Mouse (Mus musculus): ENCODE data around the gene Cux2.
"Not testable (repeated sequence)": the region's sequence is repeated elsewhere in the genome, so short reads cannot be mapped to it uniquely, and the experiment has no call there.

Gene Cux2

GRCm38 (mm10) chr5:121867963-121868362 is 181.9 kb downstream of the Cux2 start:
- DNase-seq (ENCODE audit: low spot score): no peak

GRCm38 (mm10) chr5:121864330-121864729 is 185.6 kb downstream of the Cux2 start:
- no peak for DNase-seq (ENCODE audit: low spot score)

- DNase-seq (ENCODE audit: low spot score): no peak
Measured at GRCm38 (mm10) chr5:121861964-121862363, 187.9 kb downstream of the Cux2 start.

GRCm38 (mm10) chr5:121858427-121858826 is 191.5 kb downstream of the Cux2 start:
- DNase-seq (ENCODE audit: low spot score): no peak

GRCm38 (mm10) chr5:121856740-121857139 is 193.2 kb downstream of the Cux2 start:
- no peak for DNase-seq (ENCODE audit: low spot score)

GRCm38 (mm10) chr5:121854768-121855167 is 195.1 kb downstream of the Cux2 start:
- no peak for DNase-seq (ENCODE audit: low spot score)

GRCm38 (mm10) chr5:121853368-121854051 is 196.4 kb downstream of the Cux2 start:
- no peak for DNase-seq (ENCODE audit: low spot score)

- DNase-seq (ENCODE audit: low spot score): no peak
Measured at GRCm38 (mm10) chr5:121849478-121850349, 200.2 kb downstream of the Cux2 start.

GRCm38 (mm10) chr5:121848743-121849142 is 201.2 kb downstream of the Cux2 start, which contains the start of gene Pheta1:
TSS of gene Pheta1 (plus strand) at chr5:121848984.
- peak; percentile 90 for DNase-seq (ENCODE audit: low spot score)

GRCm38 (mm10) chr5:121848035-121848519 is 201.8 kb downstream of the Cux2 start:
- peak; percentile 77 for DNase-seq (ENCODE audit: low spot score)

GRCm38 (mm10) chr5:121847269-121847668 is 202.6 kb downstream of the Cux2 start:
- not testable (repeated sequence) for DNase-seq (ENCODE audit: low spot score)

- no peak for DNase-seq (ENCODE audit: low spot score)
Measured at GRCm38 (mm10) chr5:121846322-121846721, 203.6 kb downstream of the Cux2 start.

- DNase-seq (ENCODE audit: low spot score): no peak
Measured at GRCm38 (mm10) chr5:121845361-121845760, 204.5 kb downstream of the Cux2 start.

GRCm38 (mm10) chr5:121843138-121843905 is 206.6 kb downstream of the Cux2 start:
- DNase-seq (ENCODE audit: low spot score): no peak

- peak; percentile 84 for DNase-seq (ENCODE audit: low spot score)
Measured at GRCm38 (mm10) chr5:121842665-121843118, 207.2 kb downstream of the Cux2 start.

GRCm38 (mm10) chr5:121841973-121842372 is 207.9 kb downstream of the Cux2 start:
- DNase-seq (ENCODE audit: low spot score): no peak

GRCm38 (mm10) chr5:121841516-121841915 is 208.4 kb downstream of the Cux2 start:
- DNase-seq (ENCODE audit: low spot score): no peak

- DNase-seq (ENCODE audit: low spot score): no peak
Measured at GRCm38 (mm10) chr5:121839128-121839473, 210.8 kb downstream of the Cux2 start.

GRCm38 (mm10) chr5:121838341-121839127 is 211.4 kb downstream of the Cux2 start:
- DNase-seq (ENCODE audit: low spot score): no peak

GRCm38 (mm10) chr5:121837441-121838340 is 212.2 kb downstream of the Cux2 start, which contains the start of gene Sh2b3:
TSS of gene Sh2b3 (minus strand) at chr5:121837646.
- DNase-seq (ENCODE audit: low spot score): no peak
